Mouse (Mus musculus) liver, postnatal 0 days (tissue): ENCODE data around the gene Fgd6. TPM values are rescaled to one million over a fixed set of nuclear protein-coding genes. Genes with fewer than 3 reads are reported as not detected.

Experiments
- ATAC-seq: fragments of 200-750 bp; cut with Nextera tagmentation; 2 replicates; pipeline ENCODE4 v1.8.0; 2017; ENCODE audit warnings: mild to moderate bottlenecking, moderate library complexity
- DNase-seq: peaks from one replicate; pipeline ENCODE4 v3.0.0-alpha.2; 2016
- H3K27ac ChIP-seq: fragments of 300-500 bp; sonication (generic); 2 replicates; pipeline ENCODE4 v1.5.1; 2014; ENCODE audit warnings: antibody characterized with exemption, moderate library complexity, mild to moderate bottlenecking, low read depth
- H3K27me3 ChIP-seq: fragments of 300-500 bp; sonication (generic); 2 replicates; pipeline ENCODE4 v1.6.1; 2014; ENCODE audit warnings: low read length, control low read depth, mixed read lengths; ENCODE audit not compliant: insufficient read depth
- H3K36me3 ChIP-seq: fragments of 300-500 bp; sonication (generic); replicated peaks from 2 replicates; pipeline ENCODE4 v1.6.1; 2014; ENCODE audit warnings: mild to moderate bottlenecking, control low read depth, low read length, moderate library complexity, mixed read lengths; ENCODE audit not compliant: insufficient read depth
- H3K4me1 ChIP-seq: fragments of 300-500 bp; sonication (generic); 2 replicates; pipeline ENCODE4 v1.6.1; 2014; ENCODE audit warnings: antibody characterized with exemption, mild to moderate bottlenecking, control low read depth; ENCODE audit not compliant: insufficient read depth
- H3K4me2 ChIP-seq: fragments of 300-500 bp; sonication (generic); 2 replicates; pipeline ENCODE4 v1.6.1; 2014; ENCODE audit warnings: low read depth, mild to moderate bottlenecking, low read length, moderate library complexity, mixed read lengths
- H3K4me3 ChIP-seq: fragments of 300-500 bp; sonication (generic); 2 replicates; pipeline ENCODE4 v1.5.1; 2014; ENCODE audit warnings: low read depth, low read length
- H3K9ac ChIP-seq: fragments of 300-500 bp; sonication (generic); replicated peaks from 2 replicates; pipeline ENCODE4 v1.6.1; 2014; ENCODE audit warnings: mild to moderate bottlenecking, moderate library complexity
- H3K9me3 ChIP-seq: fragments of 300-500 bp; sonication (generic); 2 replicates; pipeline ENCODE4 v1.6.1; 2016; ENCODE audit warnings: mild to moderate bottlenecking, control low read depth, low read length, mixed read lengths
- CTCF ChIP-seq: sonication (generic); IDR thresholded peaks from 2 replicates; pipeline ENCODE4 v1.5.1; 2016; ENCODE audit warnings: antibody characterized with exemption, low read depth
- EP300 ChIP-seq: IDR thresholded peaks from 2 replicates; pipeline ENCODE4 v1.6.1; 2016; ENCODE audit warnings: antibody characterized with exemption, low read depth, mild to moderate bottlenecking
- WGBS: fragments of 180-500 bp; shearing (Covaris S2); extraction: QIAGEN DNeasy Blood & Tissue Kit; methylation state at CpG from one replicate; pipeline ENCODE4 v1.1.7; 2014; ENCODE audit not compliant: insufficient replicate concordance; 5-methylcytosine and 5-hydroxymethylcytosine counted together
- polyA plus RNA-seq: library from polyadenylated mRNA; unstranded; fragments of >200 nt; fragmentation: Nextera tagmentation; extraction: Ambion mirVana; gene quantifications from 2 replicates; pipeline ENCODE4 v1.2.1, GENCODE M21; 2015

Gene Fgd6
- polyA plus RNA-seq, 1 experiment from 2014 or later, result 2.4 TPM

GRCm38 (mm10) chr10:94107607-94108006 lies 71.8 kb downstream of the Fgd6 start:
- peak overlapping the region; percentile 55; the same call in 1 of the 2 replicates for H3K27ac ChIP-seq
- DNase-seq, result no peak
- H3K27me3 ChIP-seq, result no peaks in the 10 kb centered on the region
- H3K9me3 ChIP-seq, result no peaks in the 10 kb centered on the region
- no peak for ATAC-seq
- peaks cover 21% of the 10 kb centered on the region for H3K36me3 ChIP-seq
- 85% methylated on average over 7 of the region's 7 CpGs for WGBS
- no peak overlapping the region for H3K4me3 ChIP-seq
- 0 out of 2 replicates have a peak, but pooled peaks cover 4% of the 10 kb centered on the region for H3K4me1 ChIP-seq
- H3K4me2 ChIP-seq, result no peak overlapping the region
- no peak for TF ChIP-seq EP300
- no peak for TF ChIP-seq CTCF
- H3K9ac ChIP-seq, result no peak overlapping the region

- Histone ChIP-seq H3K4me1 (0 out of 2 replicates have a peak, but pooled peaks cover 4% of the 10 kb centered on the region), H3K9ac (no peak overlapping the region), H3K27me3 (no peaks in the 10 kb centered on the region), H3K4me3 (no peak overlapping the region), H3K27ac (no peak overlapping the region), H3K9me3 (no peaks in the 10 kb centered on the region), H3K36me3 (peaks cover 14% of the 10 kb centered on the region), H3K4me2 (no peak overlapping the region)
- no peak for ATAC-seq
- no peak for TF ChIP-seq CTCF
- no peak for TF ChIP-seq EP300
- WGBS, result 78% methylated on average over 6 of the region's 6 CpGs
- no peak for DNase-seq
Observed at GRCm38 (mm10) chr10:94108791-94109190, 73.0 kb downstream of the Fgd6 start.

GRCm38 (mm10) chr10:94110834-94111754 lies 75.3 kb downstream of the Fgd6 start:
- TF ChIP-seq EP300, result no peak
- TF ChIP-seq CTCF, result no peak
- Histone ChIP-seq H3K36me3 (peaks cover 5% of the 10 kb centered on the region), H3K27ac (no peak overlapping the region), H3K4me2 (no peak overlapping the region), H3K9ac (no peak overlapping the region), H3K9me3 (no peaks in the 10 kb centered on the region), H3K4me1 (0 out of 2 replicates have a peak, but pooled peaks cover 4% of the 10 kb centered on the region), H3K27me3 (no peaks in the 10 kb centered on the region), H3K4me3 (no peak overlapping the region)
- ATAC-seq, result no peak
- WGBS, result 81% methylated on average over 9 of the region's 9 CpGs
- DNase-seq, result no peak

DNA sequence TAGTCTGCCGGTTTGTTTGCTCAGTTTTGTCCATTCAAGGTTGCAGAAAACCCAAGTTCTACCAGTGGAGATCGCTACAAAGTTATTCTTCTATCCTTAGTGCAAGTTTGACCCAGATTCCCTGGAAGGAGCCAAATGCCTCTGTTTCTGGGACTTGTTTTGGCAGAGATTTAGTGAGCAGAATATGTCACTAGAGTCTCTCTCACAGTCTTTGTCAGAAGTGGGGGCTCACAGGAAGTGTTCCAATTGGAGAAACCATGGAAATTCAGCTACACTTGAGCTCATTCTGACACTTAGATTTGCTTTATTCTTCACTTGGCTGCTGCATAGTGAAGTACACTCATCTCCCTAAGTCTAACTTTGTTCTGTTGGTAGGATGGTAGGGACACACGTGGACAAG lies 76.4 kb downstream of the Fgd6 start:
- Histone ChIP-seq H3K9me3 (no peaks in the 10 kb centered on the region), H3K9ac (no peak overlapping the region), H3K4me3 (no peak overlapping the region), H3K27me3 (no peaks in the 10 kb centered on the region), H3K4me1 (0 out of 2 replicates have a peak, but pooled peaks cover 4% of the 10 kb centered on the region), H3K4me2 (no peak overlapping the region), H3K27ac (no peak overlapping the region), H3K36me3 (peaks cover 2% of the 10 kb centered on the region; the same call in 1 of the 2 replicates)
- DNase-seq (no peak), ATAC-seq (no peak)
- TF ChIP-seq CTCF (no peak), EP300 (no peak)
- 85% methylated on average over 3 of the region's 3 CpGs for WGBS

GRCm38 (mm10) chr10:94115893-94116599 lies 80.2 kb downstream of the Fgd6 start:
- no peaks in the 10 kb centered on the region for H3K9me3 ChIP-seq
- H3K9ac ChIP-seq, result no peak overlapping the region
- peaks cover 7% of the 10 kb centered on the region; the same call in 1 of the 2 replicates for H3K4me1 ChIP-seq
- TF ChIP-seq EP300 (no peak), CTCF (peak; percentile 81)
- peaks cover 3% of the 10 kb centered on the region for H3K36me3 ChIP-seq
- H3K27me3 ChIP-seq, result no peaks in the 10 kb centered on the region
- H3K27ac ChIP-seq, result peak overlapping the region; percentile 29; the same call in 1 of the 2 replicates
- peak; percentile 71 for ATAC-seq
- H3K4me3 ChIP-seq, result no peak overlapping the region
- WGBS, result 23% methylated on average over 6 of the region's 6 CpGs
- DNase-seq, result peak; percentile 86
- H3K4me2 ChIP-seq, result 0 out of 2 replicates have a peak overlapping the region, but pooled peaks have one; percentile 33

DNA sequence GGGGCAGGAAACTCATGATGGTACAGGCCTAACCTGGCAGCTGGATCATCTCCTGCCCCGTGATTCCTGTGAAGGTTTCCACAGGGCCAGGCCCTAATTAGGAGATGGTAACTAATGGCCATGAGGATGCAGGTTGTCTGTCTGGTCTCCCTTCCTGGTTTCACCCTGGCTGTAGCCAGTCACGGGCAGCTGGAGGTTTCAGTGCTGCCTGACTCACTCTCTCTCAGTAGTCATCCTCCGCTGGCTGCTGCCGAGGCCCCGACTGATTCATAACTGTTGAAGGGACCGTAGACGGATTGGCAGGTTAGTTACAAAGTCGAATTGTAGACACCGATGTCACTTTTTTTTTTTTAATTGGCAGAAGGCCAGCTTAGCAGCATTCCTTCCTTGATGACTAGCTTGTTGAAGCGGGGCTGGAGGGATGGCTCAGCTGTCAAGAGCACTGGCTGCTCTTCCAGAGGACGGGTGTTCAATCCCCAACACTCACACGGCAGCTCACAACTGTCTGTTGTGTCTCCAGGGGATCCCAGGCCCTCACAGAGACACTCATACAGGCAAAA lies 81.1 kb downstream of the Fgd6 start:
- DNase-seq, result no peak
- H3K9ac ChIP-seq, result no peak overlapping the region
- H3K9me3 ChIP-seq, result no peaks in the 10 kb centered on the region
- TF ChIP-seq CTCF (no peak), EP300 (no peak)
- no peaks in the 10 kb centered on the region for H3K27me3 ChIP-seq
- no peak overlapping the region for H3K4me3 ChIP-seq
- no peak overlapping the region for H3K27ac ChIP-seq
- 73% methylated on average over 12 of the region's 12 CpGs for WGBS
- peaks cover 9% of the 10 kb centered on the region for H3K36me3 ChIP-seq
- H3K4me2 ChIP-seq, result no peak overlapping the region
- ATAC-seq, result no peak
- H3K4me1 ChIP-seq, result peaks cover 7% of the 10 kb centered on the region; the same call in 1 of the 2 replicates
